Mouse (Mus musculus) spleen, adult 2 months (tissue): ENCODE results near the gene Pdha1. TPM values are rescaled to one million over a fixed set of nuclear protein-coding genes. Genes with fewer than 3 reads are reported as not detected.
A peak's percentile ranks its signal among the peaks of the same experiment; 100 is the strongest.

Source experiments
- DNase-seq, 2 experiments: peaks; one replicate each; pipeline versions ENCODE4 v3.0.0 to v3.0.0-alpha.2; 2012 to 2021; ENCODE audit warnings: low spot score in 2 of 2, low read depth in 1 of 2
- H3K27ac ChIP-seq: fragments of 200-500 bp; 2 replicates; pipeline ENCODE4 v1.5.1; 2012; ENCODE audit warnings: low read length, inconsistent platforms; ENCODE audit not compliant: insufficient read depth
- H3K27me3 ChIP-seq: fragments of 200-500 bp; 2 replicates; pipeline ENCODE4 v1.6.1; 2012; ENCODE audit warnings: mild to moderate bottlenecking, moderate library complexity, low read length, inconsistent platforms; ENCODE audit not compliant: control insufficient read depth, insufficient read depth
- H3K36me3 ChIP-seq: fragments of 200-500 bp; 2 replicates; pipeline ENCODE4 v1.6.1; 2012; ENCODE audit warnings: mild to moderate bottlenecking, low read length, inconsistent platforms; ENCODE audit not compliant: control insufficient read depth, insufficient read depth
- H3K4me1 ChIP-seq: fragments of 200-500 bp; 2 replicates; pipeline ENCODE4 v1.6.1; 2011; ENCODE audit warnings: inconsistent platforms; ENCODE audit not compliant: control insufficient read depth, insufficient read depth, insufficient read length
- H3K4me3 ChIP-seq: fragments of 200-500 bp; 2 replicates; pipeline ENCODE4 v1.5.1; 2011; ENCODE audit warnings: mild to moderate bottlenecking, inconsistent platforms; ENCODE audit not compliant: insufficient read depth, insufficient read length; ENCODE audit errors: extremely low read depth
- CTCF ChIP-seq: fragments of 200-500 bp; IDR thresholded peaks from 2 replicates; pipeline ENCODE4 v1.5.1; 2011; ENCODE audit warnings: mild to moderate bottlenecking, inconsistent platforms; ENCODE audit not compliant: insufficient read depth, insufficient read length, insufficient replicate concordance; ENCODE audit errors: extremely low read depth
- POLR2A ChIP-seq: fragments of 200-500 bp; IDR thresholded peaks from 2 replicates; pipeline ENCODE4 v1.6.1; 2011; ENCODE audit warnings: low read depth, low read length, inconsistent platforms
- WGBS: fragments of 180-500 bp; shearing (Covaris S2); methylation state at CpG from one replicate; pipeline ENCODE4 v1.1.7; 2018; 5-methylcytosine and 5-hydroxymethylcytosine counted together
- polyA plus RNA-seq: library from polyadenylated mRNA; depleted of rRNA; stranded (reverse); fragments of >200 nt; gene quantifications from 2 replicates; pipeline ENCODE4 v1.2.3, GENCODE M21; 2012

Pdha1 gene
- polyA plus RNA-seq, 1 experiment = 22.5 TPM

DNA sequence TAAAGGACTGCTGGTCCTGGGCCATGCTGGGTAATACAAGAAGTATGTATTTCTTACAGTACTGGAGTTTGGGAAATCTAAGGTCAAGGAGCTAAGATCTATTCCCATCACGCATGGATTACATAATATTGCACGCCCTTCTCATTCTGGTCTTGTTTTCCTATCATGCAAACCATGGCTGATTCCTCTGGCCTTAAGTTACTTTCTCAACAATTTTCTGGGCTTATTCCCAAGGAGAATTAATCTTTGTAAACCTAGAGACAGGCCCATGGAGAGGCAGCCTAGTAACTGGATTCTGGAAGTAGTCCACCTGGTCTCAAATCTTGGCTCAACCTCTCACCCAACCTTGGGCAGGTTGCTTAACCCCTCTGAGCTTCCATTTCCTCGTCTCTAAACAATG, 9.2 kb upstream of the Pdha1 start:
- Histone ChIP-seq H3K27me3 (no peaks in the 10 kb centered on the region), H3K27ac (no peak overlapping the region), H3K4me1 (no peaks in the 10 kb centered on the region), H3K4me3 (no peak overlapping the region), H3K36me3 (no peaks in the 10 kb centered on the region)
- DNase-seq = no peak
- TF ChIP-seq POLR2A = no peak
- no peak for TF ChIP-seq CTCF
- WGBS = 93% methylated on average over 3 of the region's 3 CpGs

- 89% methylated on average over 4 of the region's 4 CpGs for WGBS
Observed at GRCm38 (mm10) chrX:160146806-160147205, 8.6 kb upstream of the Pdha1 start.

DNA sequence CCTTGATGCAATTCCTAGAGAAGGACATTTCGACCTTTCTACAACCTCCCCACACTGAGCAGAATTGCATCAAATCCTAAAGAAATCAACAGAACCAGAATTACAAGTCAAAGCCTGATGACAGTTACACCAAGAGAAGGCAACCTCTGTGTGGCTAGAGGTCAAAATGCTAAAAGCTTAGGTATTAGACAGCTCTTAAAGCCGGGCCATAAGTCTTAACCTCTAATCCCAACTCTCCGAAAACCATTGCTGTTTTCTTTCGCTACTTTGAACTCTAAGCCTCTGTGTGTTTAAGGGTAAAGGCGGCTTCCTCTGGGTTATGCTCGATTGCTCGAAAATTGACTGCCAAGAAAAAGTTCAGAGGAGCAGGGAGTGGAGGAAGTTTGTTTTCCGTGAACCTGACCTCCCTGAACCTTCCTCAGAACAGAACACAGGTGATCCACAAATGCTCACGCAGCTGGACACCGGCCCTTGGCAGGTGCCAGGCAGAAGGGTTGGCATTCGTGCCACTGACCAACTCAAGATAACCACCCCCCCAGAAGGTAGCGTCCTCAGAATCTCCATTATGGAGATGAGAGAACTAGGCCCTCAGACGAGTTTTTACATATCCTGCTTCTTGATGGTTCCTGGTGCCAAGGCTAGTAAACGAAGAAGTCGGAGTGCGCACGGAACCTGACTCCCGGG, 894 bp downstream of the Pdha1 start:
- TF ChIP-seq CTCF = no peak
- no peak for TF ChIP-seq POLR2A
- DNase-seq = no peak
- Histone ChIP-seq H3K27me3 (no peaks in the 10 kb centered on the region), H3K4me1 (peaks cover 5% of the 10 kb centered on the region; the same call in 1 of the 2 replicates), H3K27ac (peak overlapping the region; percentile 98), H3K4me3 (peak overlapping the region; percentile 88), H3K36me3 (no peaks in the 10 kb centered on the region)
- 28% methylated on average over 18 of the region's 18 CpGs for WGBS

More at GRCm38 (mm10) chrX:160146806-160147205, 8.6 kb upstream of the Pdha1 start:
- Histone ChIP-seq H3K27me3 (no peaks in the 10 kb centered on the region), H3K27ac (no peak overlapping the region), H3K4me1 (no peaks in the 10 kb centered on the region), H3K36me3 (no peaks in the 10 kb centered on the region), H3K4me3 (no peak overlapping the region)
- DNase-seq = no peak
- TF ChIP-seq CTCF (no peak), POLR2A (no peak)

DNA sequence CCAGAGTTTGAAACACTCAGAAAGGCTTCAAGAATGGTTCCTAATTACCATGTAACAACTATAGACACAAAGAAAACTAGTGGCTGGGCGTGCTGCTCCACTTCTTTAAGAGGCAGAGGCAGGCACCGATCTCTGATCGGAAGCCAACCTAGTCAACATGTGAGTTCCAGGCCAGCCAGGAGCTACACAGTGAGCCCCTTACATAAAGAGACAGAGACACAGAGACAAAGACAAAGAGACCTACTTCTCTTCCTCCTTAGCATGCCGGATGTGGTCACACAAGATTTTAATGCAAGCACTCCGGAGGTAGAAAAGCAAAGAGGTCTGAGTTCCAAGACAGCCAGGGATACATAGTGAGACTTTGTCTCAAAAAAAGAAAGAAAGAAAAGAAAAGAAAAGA, 2.1 kb downstream of the Pdha1 start:
- H3K4me3 ChIP-seq = peak overlapping the region; percentile 55
- 18% methylated on average over 5 of the region's 5 CpGs for WGBS
- no peak for TF ChIP-seq POLR2A
- no peaks in the 10 kb centered on the region for H3K36me3 ChIP-seq
- peaks cover 5% of the 10 kb centered on the region; the same call in 1 of the 2 replicates for H3K4me1 ChIP-seq
- no peaks in the 10 kb centered on the region for H3K27me3 ChIP-seq
- DNase-seq = peak; percentile 6 to 18
- peak overlapping the region; percentile 79 for H3K27ac ChIP-seq

DNA sequence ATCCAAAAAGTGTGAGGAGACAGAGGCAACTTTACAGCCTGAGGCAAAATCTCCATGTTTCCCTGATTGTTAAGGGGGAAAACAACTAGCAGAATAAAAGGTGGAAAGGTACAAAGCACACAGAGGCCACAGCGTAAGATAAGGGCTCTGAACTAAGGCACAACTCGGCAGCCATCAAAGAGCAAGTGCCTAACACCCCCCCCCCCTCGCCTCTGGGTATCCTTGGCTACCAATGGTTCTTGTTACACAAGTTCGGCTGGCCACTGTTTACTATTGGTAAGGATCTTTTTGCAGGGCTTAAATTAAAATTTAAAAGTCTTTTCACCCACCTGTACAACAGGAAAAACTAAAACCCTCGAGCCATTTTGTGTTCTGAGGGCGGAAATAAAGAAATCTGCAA, 2.5 kb downstream of the Pdha1 start:
- no peak for TF ChIP-seq CTCF
- TF ChIP-seq POLR2A = no peak
- H3K4me1 ChIP-seq = peaks cover 5% of the 10 kb centered on the region; the same call in 1 of the 2 replicates
- no peaks in the 10 kb centered on the region for H3K27me3 ChIP-seq
- H3K27ac ChIP-seq = peak overlapping the region; percentile 60; the same call in 1 of the 2 replicates
- WGBS = 40% methylated on average over 6 of the region's 6 CpGs
- DNase-seq = no peak
- peak overlapping the region; percentile 18; the same call in 1 of the 2 replicates for H3K4me3 ChIP-seq
- peaks cover 2% of the 10 kb centered on the region; the same call in 1 of the 2 replicates for H3K36me3 ChIP-seq

- DNase-seq = no peak
- Histone ChIP-seq H3K27me3 (no peaks in the 10 kb centered on the region), H3K4me1 (peaks cover 5% of the 10 kb centered on the region; the same call in 1 of the 2 replicates), H3K4me3 (no peak overlapping the region), H3K27ac (no peak overlapping the region), H3K36me3 (peaks cover 5% of the 10 kb centered on the region; the same call in 1 of the 2 replicates)
- WGBS = 81% methylated on average over 11 of the region's 11 CpGs
- TF ChIP-seq CTCF = no peak
- TF ChIP-seq POLR2A = no peak
Observed at GRCm38 (mm10) chrX:160134136-160134843, 3.9 kb downstream of the Pdha1 start.

GRCm38 (mm10) chrX:160116658-160117057, 21.6 kb downstream of the Pdha1 start:
- H3K4me1 ChIP-seq = peaks cover 4% of the 10 kb centered on the region
- H3K4me3 ChIP-seq = no peak overlapping the region
- no peaks in the 10 kb centered on the region for H3K27me3 ChIP-seq
- H3K36me3 ChIP-seq = peaks cover 1% of the 10 kb centered on the region
- WGBS = 60% methylated on average over 3 of the region's 3 CpGs
- TF ChIP-seq POLR2A (no peak), CTCF (peak; percentile 50; the same call in 1 of the 2 replicates)
- DNase-seq = peak; percentile 21 to 52
- H3K27ac ChIP-seq = no peak overlapping the region
